Mouse (Mus musculus) stomach, embryonic 15.5 days (tissue): ENCODE measurements around the gene Cnot1. TPM values are rescaled to one million over a fixed set of nuclear protein-coding genes. Genes with fewer than 3 reads are reported as not detected.
"Not testable (repeated sequence)": the region's sequence is repeated elsewhere in the genome, so short reads cannot be mapped to it uniquely, and the experiment has no call there.

ENCODE experiments used
- ATAC-seq: fragments of 200-750 bp; cut with Nextera tagmentation; 2 replicates; pipeline ENCODE4 v1.8.0; 2017; ENCODE audit warnings: low read depth, moderate number of reproducible peaks, moderate TSS enrichment; ENCODE audit not compliant: insufficient read depth, low FRiP score
- H3K27ac ChIP-seq: fragments of 300-500 bp; sonication (generic); 2 replicates; pipeline ENCODE4 v1.5.1; 2015; ENCODE audit warnings: mild to moderate bottlenecking, inconsistent platforms
- H3K27me3 ChIP-seq: fragments of 300-500 bp; sonication (generic); replicated peaks from 2 replicates; pipeline ENCODE4 v1.6.1; 2015; ENCODE audit warnings: inconsistent platforms
- H3K36me3 ChIP-seq: fragments of 300-500 bp; sonication (generic); 2 replicates; pipeline ENCODE4 v1.6.1; 2015; ENCODE audit warnings: inconsistent platforms
- H3K4me1 ChIP-seq: fragments of 300-500 bp; sonication (generic); 2 replicates; pipeline ENCODE4 v1.6.1; 2015; ENCODE audit warnings: inconsistent platforms
- H3K4me2 ChIP-seq: fragments of 300-500 bp; sonication (generic); 2 replicates; pipeline ENCODE4 v1.6.1; 2015; ENCODE audit warnings: mild to moderate bottlenecking, inconsistent platforms
- H3K4me3 ChIP-seq: fragments of 300-500 bp; sonication (generic); replicated peaks from 2 replicates; pipeline ENCODE4 v1.5.1; 2015; ENCODE audit warnings: inconsistent platforms
- H3K9ac ChIP-seq: fragments of 300-500 bp; sonication (generic); 2 replicates; pipeline ENCODE4 v1.6.1; 2015; ENCODE audit warnings: inconsistent platforms
- H3K9me3 ChIP-seq: fragments of 300-500 bp; sonication (generic); 2 replicates; pipeline ENCODE4 v1.6.1; 2016; ENCODE audit warnings: inconsistent platforms
- WGBS: fragments of 180-500 bp; shearing (Covaris S2); methylation state at CpG from one replicate; pipeline ENCODE4 v1.1.7; 2015; 5-methylcytosine and 5-hydroxymethylcytosine counted together
- polyA plus RNA-seq: library from polyadenylated mRNA; unstranded; fragments of >200 nt; fragmentation: Nextera tagmentation; extraction: Ambion mirVana; gene quantifications from 2 replicates; pipeline ENCODE4 v1.2.1, GENCODE M21; 2015

Gene Cnot1
- polyA plus RNA-seq, 1 experiment from 2014 or later, result 51.8 TPM

GRCm38 (mm10) chr8:95837266-95837665 is 30.0 kb upstream of the Cnot1 start:
- Histone ChIP-seq H3K4me2 (no peak overlapping the region), H3K9me3 (no peaks in the 10 kb centered on the region), H3K27ac (no peak overlapping the region), H3K4me3 (no peak overlapping the region), H3K36me3 (no peaks in the 10 kb centered on the region), H3K9ac (no peak overlapping the region), H3K4me1 (peaks cover 4% of the 10 kb centered on the region; the same call in 1 of the 2 replicates), H3K27me3 (no peaks in the 10 kb centered on the region)
- 87% methylated on average over 10 of the region's 10 CpGs for WGBS
- no peak for ATAC-seq

GRCm38 (mm10) chr8:95835891-95836290 is 28.6 kb upstream of the Cnot1 start:
- ATAC-seq, result no peak

GRCm38 (mm10) chr8:95833435-95833984 is 26.2 kb upstream of the Cnot1 start:
- Histone ChIP-seq H3K4me3 (peak overlapping the region; percentile 20), H3K9ac (no peak overlapping the region), H3K4me2 (peak overlapping the region; percentile 49), H3K27me3 (no peaks in the 10 kb centered on the region), H3K9me3 (no peaks in the 10 kb centered on the region), H3K36me3 (no peaks in the 10 kb centered on the region), H3K27ac (no peak overlapping the region), H3K4me1 (peaks cover 4% of the 10 kb centered on the region; the same call in 1 of the 2 replicates)
- WGBS, result under 1% methylated on average over 16 of the region's 16 CpGs
- ATAC-seq, result peak; percentile 75

More at GRCm38 (mm10) chr8:95835891-95836290, 28.6 kb upstream of the Cnot1 start:
- Histone ChIP-seq H3K4me2 (no peak overlapping the region), H3K27ac (no peak overlapping the region), H3K9me3 (no peaks in the 10 kb centered on the region), H3K36me3 (no peaks in the 10 kb centered on the region), H3K9ac (no peak overlapping the region), H3K4me1 (peaks cover 4% of the 10 kb centered on the region; the same call in 1 of the 2 replicates), H3K27me3 (no peaks in the 10 kb centered on the region), H3K4me3 (no peak overlapping the region)
- 63% methylated on average over 4 of the region's 4 CpGs for WGBS

- Histone ChIP-seq H3K4me1 (peaks cover 4% of the 10 kb centered on the region; the same call in 1 of the 2 replicates), H3K36me3 (no peaks in the 10 kb centered on the region), H3K9ac (no peak overlapping the region; the same call in 1 of the 2 replicates), H3K4me3 (peak overlapping the region; percentile 20), H3K4me2 (peak overlapping the region; percentile 49), H3K9me3 (no peaks in the 10 kb centered on the region), H3K27me3 (no peaks in the 10 kb centered on the region), H3K27ac (peak overlapping the region; percentile 44; the same call in 1 of the 2 replicates)
- peak; percentile 48 for ATAC-seq
- 16% methylated on average over 16 of the region's 16 CpGs for WGBS
Measured at GRCm38 (mm10) chr8:95832603-95833434, 25.6 kb upstream of the Cnot1 start.

- Histone ChIP-seq H3K4me2 (no peak overlapping the region), H3K9ac (no peak overlapping the region), H3K27ac (no peak overlapping the region), H3K36me3 (no peaks in the 10 kb centered on the region), H3K4me1 (peaks cover 4% of the 10 kb centered on the region; the same call in 1 of the 2 replicates), H3K27me3 (no peaks in the 10 kb centered on the region), H3K4me3 (no peak overlapping the region), H3K9me3 (no peaks in the 10 kb centered on the region)
- 51% methylated on average over 3 of the region's 3 CpGs for WGBS
- ATAC-seq, result no peak
Measured at GRCm38 (mm10) chr8:95830144-95830543, 22.9 kb upstream of the Cnot1 start.

GRCm38 (mm10) chr8:95825162-95825561 is 17.9 kb upstream of the Cnot1 start, which contains the start of gene Sap18b:
Gene Sap18b (plus strand): TSS chr8:95825346.
- not testable (repeated sequence) for ATAC-seq, H3K27ac ChIP-seq, H3K4me3 ChIP-seq, H3K9ac ChIP-seq, H3K4me1 ChIP-seq, H3K4me2 ChIP-seq, H3K27me3 ChIP-seq, H3K36me3 ChIP-seq, H3K9me3 ChIP-seq
- WGBS, result 69% methylated on average over 25 of the region's 25 CpGs

GRCm38 (mm10) chr8:95822699-95823098 is 15.4 kb upstream of the Cnot1 start:
- Histone ChIP-seq H3K27ac (no peak overlapping the region), H3K4me3 (no peak overlapping the region), H3K9ac (no peak overlapping the region), H3K27me3 (no peaks in the 10 kb centered on the region), H3K36me3 (no peaks in the 10 kb centered on the region), H3K4me1 (no peaks in the 10 kb centered on the region), H3K9me3 (no peaks in the 10 kb centered on the region), H3K4me2 (no peak overlapping the region)
- ATAC-seq, result no peak
- WGBS, result 64% methylated on average over 3 of the region's 3 CpGs

GRCm38 (mm10) chr8:95822096-95822495 is 14.8 kb upstream of the Cnot1 start:
- ATAC-seq, result no peak
- Histone ChIP-seq H3K27ac (no peak overlapping the region), H3K9me3 (no peaks in the 10 kb centered on the region), H3K36me3 (no peaks in the 10 kb centered on the region), H3K4me1 (no peaks in the 10 kb centered on the region), H3K27me3 (no peaks in the 10 kb centered on the region), H3K4me2 (no peak overlapping the region), H3K4me3 (no peak overlapping the region), H3K9ac (no peak overlapping the region)
- 83% methylated on average over 5 of the region's 5 CpGs for WGBS

- no peak for ATAC-seq
- 57% methylated on average over 6 of the region's 6 CpGs for WGBS
- no peaks in the 10 kb centered on the region for H3K27me3 ChIP-seq
Measured at GRCm38 (mm10) chr8:95821266-95821665, 14.0 kb upstream of the Cnot1 start.

GRCm38 (mm10) chr8:95818211-95818610 is 10.9 kb upstream of the Cnot1 start:
- 38% methylated on average over 1 of the region's 1 CpGs for WGBS
- Histone ChIP-seq H3K27ac (no peak overlapping the region), H3K4me1 (no peaks in the 10 kb centered on the region), H3K4me3 (no peak overlapping the region), H3K9me3 (no peaks in the 10 kb centered on the region), H3K27me3 (no peaks in the 10 kb centered on the region), H3K9ac (no peak overlapping the region), H3K36me3 (no peaks in the 10 kb centered on the region), H3K4me2 (no peak overlapping the region)
- ATAC-seq, result no peak

More at GRCm38 (mm10) chr8:95821266-95821665, 14.0 kb upstream of the Cnot1 start:
- Histone ChIP-seq H3K9ac (no peak overlapping the region), H3K4me3 (no peak overlapping the region), H3K4me2 (no peak overlapping the region), H3K36me3 (no peaks in the 10 kb centered on the region), H3K27ac (no peak overlapping the region), H3K4me1 (no peaks in the 10 kb centered on the region), H3K9me3 (no peaks in the 10 kb centered on the region)

GRCm38 (mm10) chr8:95817597-95817996 is 10.3 kb upstream of the Cnot1 start:
- Histone ChIP-seq H3K4me3 (no peak overlapping the region), H3K9me3 (no peaks in the 10 kb centered on the region), H3K4me2 (no peak overlapping the region), H3K27me3 (no peaks in the 10 kb centered on the region), H3K9ac (no peak overlapping the region), H3K4me1 (no peaks in the 10 kb centered on the region), H3K36me3 (no peaks in the 10 kb centered on the region), H3K27ac (no peak overlapping the region)
- 66% methylated on average over 3 of the region's 3 CpGs for WGBS
- ATAC-seq, result no peak

GRCm38 (mm10) chr8:95816044-95816708 is 8.9 kb upstream of the Cnot1 start:
- no peaks in the 10 kb centered on the region for H3K36me3 ChIP-seq
- WGBS, result 40% methylated on average over 6 of the region's 6 CpGs
- H3K4me3 ChIP-seq, result no peak overlapping the region
- no peak overlapping the region for H3K9ac ChIP-seq
- no peaks in the 10 kb centered on the region for H3K9me3 ChIP-seq
- no peaks in the 10 kb centered on the region for H3K4me1 ChIP-seq
- no peaks in the 10 kb centered on the region for H3K27me3 ChIP-seq
- no peak overlapping the region for H3K4me2 ChIP-seq
- H3K27ac ChIP-seq, result no peak overlapping the region
- peak; percentile 70 for ATAC-seq
